Mouse (Mus musculus): ENCODE measurements at regions not wholly inside any gene's neighbourhood (a gene's known extent, or its start where the extent isn't known, plus 50 kb on each side); places are given as distances from the start of the nearest gene placed in this dataset.
A peak's percentile ranks its signal among the peaks of the same experiment; 100 is the strongest.

- H3K27ac ChIP-seq, result no peak overlapping the region
- no peak overlapping the region for H3K9ac ChIP-seq
- H3K4me3 ChIP-seq, result no peak overlapping the region
- 49% methylated on average over 7 of the region's 7 CpGs for WGBS
- no peaks in the 10 kb centered on the region for H3K36me3 ChIP-seq
- H3K4me1 ChIP-seq, result no peaks in the 10 kb centered on the region
- no peak overlapping the region for H3K4me2 ChIP-seq (replicated peaks)
- H3K27me3 ChIP-seq, result no peaks in the 10 kb centered on the region
- H3K9me3 ChIP-seq, result no peaks in the 10 kb centered on the region
- no peak for ATAC-seq (ENCODE audit: low FRiP score, low read depth)
These were observed 83.2 kb upstream of the Sipa1l1 start for GRCm38 (mm10) chr12:82085771-82086400.

- H3K4me1 ChIP-seq, result no peaks in the 10 kb centered on the region
- H3K9ac ChIP-seq, result no peak overlapping the region
- ATAC-seq (ENCODE audit: low FRiP score, low read depth), result no peak
- H3K27me3 ChIP-seq, result no peaks in the 10 kb centered on the region
- no peak overlapping the region for H3K4me3 ChIP-seq
- H3K4me2 ChIP-seq (replicated peaks), result no peak overlapping the region
- H3K27ac ChIP-seq, result no peak overlapping the region
- no peaks in the 10 kb centered on the region for H3K36me3 ChIP-seq
- no peaks in the 10 kb centered on the region for H3K9me3 ChIP-seq
These were observed 82.7 kb upstream of the Sipa1l1 start for GRCm38 (mm10) chr12:82086441-82086840.

GRCm38 (mm10) chr12:82089288-82089687 lies 79.8 kb upstream of the Sipa1l1 start:
- Histone ChIP-seq H3K4me2 (replicated peaks) (no peak overlapping the region), H3K4me3 (no peak overlapping the region), H3K27me3 (no peaks in the 10 kb centered on the region), H3K9ac (no peak overlapping the region), H3K4me1 (peaks cover 17% of the 10 kb centered on the region), H3K27ac (no peak overlapping the region), H3K36me3 (no peaks in the 10 kb centered on the region), H3K9me3 (no peaks in the 10 kb centered on the region)
- WGBS, result 88% methylated on average over 6 of the region's 6 CpGs
- no peak for ATAC-seq (ENCODE audit: low FRiP score, low read depth)

GRCm38 (mm10) chr12:82093317-82093716 lies 75.8 kb upstream of the Sipa1l1 start:
- Histone ChIP-seq H3K4me2 (replicated peaks) (no peak overlapping the region), H3K9me3 (0 out of 2 replicates have a peak, but pooled peaks cover 5% of the 10 kb centered on the region), H3K27me3 (no peaks in the 10 kb centered on the region), H3K4me1 (peaks cover 30% of the 10 kb centered on the region), H3K27ac (peak overlapping the region; percentile 35; the same call in 1 of the 2 replicates), H3K4me3 (no peak overlapping the region), H3K9ac (no peak overlapping the region), H3K36me3 (no peaks in the 10 kb centered on the region)
- WGBS, result 57% methylated on average over 7 of the region's 7 CpGs
- 0 out of 2 replicates have a peak, but pooled peaks have one; percentile 28 for ATAC-seq (ENCODE audit: low FRiP score, low read depth)

- H3K4me1 ChIP-seq, result peaks cover 30% of the 10 kb centered on the region
- H3K4me2 ChIP-seq (replicated peaks), result no peak overlapping the region
- H3K27me3 ChIP-seq, result no peaks in the 10 kb centered on the region
- no peaks in the 10 kb centered on the region for H3K36me3 ChIP-seq
- H3K4me3 ChIP-seq, result no peak overlapping the region
- H3K9ac ChIP-seq, result no peak overlapping the region
- 86% methylated on average over 1 of the region's 1 CpGs for WGBS
- no peak overlapping the region for H3K27ac ChIP-seq
- no peak for ATAC-seq (ENCODE audit: low FRiP score, low read depth)
- 0 out of 2 replicates have a peak, but pooled peaks cover 5% of the 10 kb centered on the region for H3K9me3 ChIP-seq
These were observed 73.7 kb upstream of the Sipa1l1 start for GRCm38 (mm10) chr12:82095396-82095795.

- Histone ChIP-seq H3K9ac (no peak overlapping the region), H3K4me2 (replicated peaks) (no peak overlapping the region), H3K36me3 (no peaks in the 10 kb centered on the region), H3K27ac (no peak overlapping the region), H3K9me3 (0 out of 2 replicates have a peak, but pooled peaks cover 5% of the 10 kb centered on the region), H3K27me3 (no peaks in the 10 kb centered on the region), H3K4me3 (no peak overlapping the region), H3K4me1 (peaks cover 24% of the 10 kb centered on the region)
- 72% methylated on average over 6 of the region's 6 CpGs for WGBS
- ATAC-seq (ENCODE audit: low FRiP score, low read depth), result no peak
These were observed 72.0 kb upstream of the Sipa1l1 start for GRCm38 (mm10) chr12:82097126-82097525.

- ATAC-seq (ENCODE audit: low FRiP score, low read depth), result no peak
These were observed 71.5 kb upstream of the Sipa1l1 start for GRCm38 (mm10) chr12:82097620-82098019.

GRCm38 (mm10) chr12:82104211-82104610 lies 64.9 kb upstream of the Sipa1l1 start:
- 75% methylated on average over 10 of the region's 10 CpGs for WGBS
- Histone ChIP-seq H3K4me3 (no peak overlapping the region), H3K4me1 (peaks cover 28% of the 10 kb centered on the region), H3K4me2 (replicated peaks) (no peak overlapping the region), H3K9me3 (no peaks in the 10 kb centered on the region; the same call in 1 of the 2 replicates), H3K27ac (no peak overlapping the region), H3K9ac (no peak overlapping the region), H3K27me3 (no peaks in the 10 kb centered on the region), H3K36me3 (no peaks in the 10 kb centered on the region)
- no peak for ATAC-seq (ENCODE audit: low FRiP score, low read depth)

More at GRCm38 (mm10) chr12:82097620-82098019, 71.5 kb upstream of the Sipa1l1 start:
- no peak overlapping the region for H3K4me2 ChIP-seq (replicated peaks)
- H3K9me3 ChIP-seq, result 0 out of 2 replicates have a peak, but pooled peaks cover 5% of the 10 kb centered on the region
- no peaks in the 10 kb centered on the region for H3K27me3 ChIP-seq
- WGBS, result 90% methylated on average over 4 of the region's 4 CpGs
- H3K4me1 ChIP-seq, result peaks cover 21% of the 10 kb centered on the region
- H3K27ac ChIP-seq, result no peak overlapping the region
- H3K36me3 ChIP-seq, result no peaks in the 10 kb centered on the region
- no peak overlapping the region for H3K9ac ChIP-seq
- H3K4me3 ChIP-seq, result no peak overlapping the region

- H3K36me3 ChIP-seq, result no peaks in the 10 kb centered on the region
- no peaks in the 10 kb centered on the region; the same call in 1 of the 2 replicates for H3K9me3 ChIP-seq
- H3K4me2 ChIP-seq (replicated peaks), result peak overlapping the region; percentile 41; the same call in 1 of the 2 replicates
- no peak overlapping the region for H3K9ac ChIP-seq
- H3K4me3 ChIP-seq, result no peak overlapping the region
- no peaks in the 10 kb centered on the region for H3K27me3 ChIP-seq
- H3K27ac ChIP-seq, result peak overlapping the region; percentile 77
- peak; percentile 84; the same call in 1 of the 2 replicates for ATAC-seq (ENCODE audit: low FRiP score, low read depth)
- H3K4me1 ChIP-seq, result peaks cover 28% of the 10 kb centered on the region
- 30% methylated on average over 17 of the region's 17 CpGs for WGBS
These were observed 63.7 kb upstream of the Sipa1l1 start for GRCm38 (mm10) chr12:82105184-82106031.

- Histone ChIP-seq H3K36me3 (no peaks in the 10 kb centered on the region), H3K4me2 (replicated peaks) (no peak overlapping the region), H3K4me3 (no peak overlapping the region), H3K9me3 (no peaks in the 10 kb centered on the region), H3K9ac (no peak overlapping the region), H3K27me3 (no peaks in the 10 kb centered on the region), H3K27ac (no peak overlapping the region), H3K4me1 (peaks cover 5% of the 10 kb centered on the region; the same call in 1 of the 2 replicates)
- ATAC-seq (ENCODE audit: low FRiP score, low read depth), result no peak
- 41% methylated on average over 7 of the region's 7 CpGs for WGBS
These were observed 53.4 kb upstream of the Sipa1l1 start for GRCm38 (mm10) chr12:82115766-82116165.

Data from limb, embryonic 13.5 days (tissue).